Mouse (Mus musculus) stomach, postnatal 0 days (tissue): ENCODE measurements around the gene Hoxa3. TPM values are rescaled to one million over a fixed set of nuclear protein-coding genes. Genes with fewer than 3 reads are reported as not detected.

Source experiments
- ATAC-seq: fragments of 200-750 bp; cut with Nextera tagmentation; 2 replicates; pipeline ENCODE4 v1.8.0; 2017; ENCODE audit not compliant: low FRiP score, low TSS enrichment
- DNase-seq: peaks from one replicate; pipeline ENCODE4 v3.0.0-alpha.2; 2016; ENCODE audit warnings: low spot score
- H3K27ac ChIP-seq: fragments of 300-500 bp; sonication (generic); replicated peaks from 2 replicates; pipeline ENCODE4 v1.5.1; 2014; ENCODE audit warnings: mild to moderate bottlenecking, control low read depth
- H3K27me3 ChIP-seq: fragments of 300-500 bp; sonication (generic); 2 replicates; pipeline ENCODE4 v1.6.1; 2014; ENCODE audit warnings: low read length; ENCODE audit not compliant: control insufficient read depth, insufficient read depth
- H3K36me3 ChIP-seq: fragments of 300-500 bp; sonication (generic); 2 replicates; pipeline ENCODE4 v1.6.1; 2014; ENCODE audit warnings: low read length, mixed read lengths; ENCODE audit not compliant: control insufficient read depth, insufficient read depth
- H3K4me1 ChIP-seq: fragments of 300-500 bp; sonication (generic); replicated peaks from 2 replicates; pipeline ENCODE4 v1.6.1; 2014; ENCODE audit warnings: antibody characterized with exemption; ENCODE audit not compliant: control insufficient read depth, insufficient read depth
- H3K4me2 ChIP-seq: fragments of 300-500 bp; sonication (generic); replicated peaks from 2 replicates; pipeline ENCODE4 v1.6.1; 2014; ENCODE audit warnings: low read depth, mild to moderate bottlenecking, control low read depth, moderate library complexity
- H3K4me3 ChIP-seq: fragments of 300-500 bp; sonication (generic); 2 replicates; pipeline ENCODE4 v1.5.1; 2014; ENCODE audit warnings: low read depth, low read length, control low read depth
- H3K9ac ChIP-seq: fragments of 300-500 bp; sonication (generic); 2 replicates; pipeline ENCODE4 v1.6.1; 2014; ENCODE audit warnings: mild to moderate bottlenecking, low read length, control low read depth, mixed read lengths
- H3K9me3 ChIP-seq: fragments of 300-500 bp; sonication (generic); 2 replicates; pipeline ENCODE4 v1.6.1; 2016; ENCODE audit warnings: low read length; ENCODE audit not compliant: control insufficient read depth
- CTCF ChIP-seq: IDR thresholded peaks from 2 replicates; pipeline ENCODE4 v1.5.1; 2016; ENCODE audit warnings: antibody characterized with exemption, low read depth, mild to moderate bottlenecking, moderate library complexity
- EP300 ChIP-seq: optimal IDR thresholded peaks from 2 replicates; pipeline ENCODE3; 2016; ENCODE audit warnings: antibody characterized with exemption
- WGBS: fragments of 180-500 bp; shearing (Covaris S2); extraction: QIAGEN DNeasy Blood & Tissue Kit; methylation state at CpG from one replicate; pipeline ENCODE4 v1.1.7; 2014; 5-methylcytosine and 5-hydroxymethylcytosine counted together
- polyA plus RNA-seq: library from polyadenylated mRNA; unstranded; fragments of >200 nt; fragmentation: Nextera tagmentation; extraction: Ambion mirVana; gene quantifications from 2 replicates; pipeline ENCODE4 v1.2.1, GENCODE M21; 2015

Gene Hoxa3
- polyA plus RNA-seq, 1 experiment from 2014 or later = 2.8 TPM

DNA sequence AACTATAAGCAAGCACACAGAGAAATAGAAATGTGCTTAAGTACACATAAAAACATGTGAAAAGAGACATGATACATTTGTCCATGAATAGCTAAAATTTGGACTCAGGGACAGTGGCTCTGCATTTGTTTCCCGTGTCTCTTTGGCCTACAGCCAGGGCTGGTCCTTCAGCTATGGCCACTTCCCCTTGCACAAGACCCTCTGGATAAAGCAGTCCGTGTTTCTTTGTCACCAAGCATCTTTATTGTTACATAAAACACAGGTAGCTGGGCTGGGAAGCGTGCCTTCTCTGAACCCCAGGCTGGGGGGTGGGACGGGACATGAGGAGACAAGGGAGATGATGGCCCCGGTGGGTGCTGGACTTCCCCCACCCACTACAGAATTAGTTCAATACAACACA lies 1.1 kb upstream of the Hoxa3 start:
- H3K4me1 ChIP-seq = no peaks in the 10 kb centered on the region
- 20% methylated on average over 5 of the region's 5 CpGs for WGBS

DNA sequence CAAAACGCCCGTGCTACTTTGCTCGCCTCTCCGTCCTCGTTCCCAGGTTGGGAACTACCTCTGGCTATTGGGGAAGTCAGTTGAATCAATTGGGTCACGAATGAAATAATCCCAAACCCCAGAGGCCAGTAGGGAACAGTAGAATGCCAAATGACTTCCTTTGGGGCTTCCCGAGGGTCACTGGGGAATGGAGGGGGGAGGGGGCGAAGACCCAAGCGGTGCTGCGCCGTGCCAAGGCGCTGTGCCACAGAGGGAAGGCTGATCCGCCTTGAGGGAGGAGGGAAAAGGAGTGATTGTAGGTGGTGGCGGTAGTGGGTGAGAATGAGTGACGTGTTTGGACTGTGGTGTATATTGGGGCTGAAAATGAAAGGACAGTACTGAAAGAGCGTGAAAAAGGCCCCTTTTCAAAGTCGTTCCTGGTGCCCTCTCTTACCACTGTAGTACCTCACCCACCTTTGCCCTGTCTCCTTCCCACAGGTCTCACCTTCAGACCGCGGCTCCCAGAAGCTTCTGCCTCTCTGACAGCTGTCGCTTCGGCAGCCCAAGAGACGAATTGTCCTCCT lies 499 bp downstream of the Hoxa3 start:
- ATAC-seq = no peak
- peak overlapping the region; percentile 69 for H3K9ac ChIP-seq
- H3K27ac ChIP-seq = peak overlapping the region; percentile 89
- peaks cover 23% of the 10 kb centered on the region; the same call in 1 of the 2 replicates for H3K27me3 ChIP-seq
- peak overlapping the region; percentile 55 for H3K4me3 ChIP-seq
- peak overlapping the region; percentile 47 for H3K4me2 ChIP-seq
- no peaks in the 10 kb centered on the region for H3K4me1 ChIP-seq
- no peak for DNase-seq
- H3K9me3 ChIP-seq = no peaks in the 10 kb centered on the region
- WGBS = 13% methylated on average over 21 of the region's 22 CpGs
- no peak for TF ChIP-seq CTCF
- no peak for TF ChIP-seq EP300
- no peaks in the 10 kb centered on the region for H3K36me3 ChIP-seq

More for the DNA sequence above, 1.1 kb upstream of the Hoxa3 start:
- Histone ChIP-seq H3K36me3 (no peaks in the 10 kb centered on the region), H3K4me3 (no peak overlapping the region), H3K27ac (no peak overlapping the region), H3K9ac (no peak overlapping the region), H3K27me3 (peaks cover 20% of the 10 kb centered on the region; the same call in 1 of the 2 replicates), H3K4me2 (no peak overlapping the region; the same call in 1 of the 2 replicates), H3K9me3 (no peaks in the 10 kb centered on the region)
- TF ChIP-seq CTCF (no peak), EP300 (no peak)
- DNase-seq = no peak
- no peak for ATAC-seq

DNA sequence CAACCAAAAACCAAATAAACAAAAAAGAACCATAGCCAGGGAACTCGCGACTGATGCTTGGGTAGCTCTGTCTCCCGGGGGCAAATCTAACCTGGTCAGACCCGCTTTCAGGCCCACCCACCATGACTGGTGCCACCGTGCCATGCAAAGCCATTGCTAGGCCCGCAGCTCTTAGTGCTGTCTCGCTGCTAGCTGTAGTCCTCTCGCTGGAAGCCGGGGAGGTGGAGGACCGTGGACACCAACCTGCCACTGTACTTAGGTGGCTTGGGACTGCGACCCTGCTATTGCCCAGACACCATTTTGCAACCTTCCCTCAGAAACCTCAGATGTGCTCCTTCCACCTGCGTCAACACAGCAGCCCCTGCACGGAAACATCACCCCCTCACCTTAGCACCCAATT lies 1.2 kb downstream of the Hoxa3 start:
- no peak for TF ChIP-seq CTCF
- no peak for TF ChIP-seq EP300
- Histone ChIP-seq H3K27me3 (peaks cover 25% of the 10 kb centered on the region; the same call in 1 of the 2 replicates), H3K4me1 (no peaks in the 10 kb centered on the region), H3K4me2 (peak overlapping the region; percentile 47), H3K9ac (peak overlapping the region; percentile 69), H3K27ac (peak overlapping the region; percentile 89), H3K4me3 (peak overlapping the region; percentile 55), H3K9me3 (no peaks in the 10 kb centered on the region), H3K36me3 (no peaks in the 10 kb centered on the region)
- ATAC-seq (no peak), DNase-seq (no peak)
- WGBS = 10% methylated on average over 13 of the region's 13 CpGs

DNA sequence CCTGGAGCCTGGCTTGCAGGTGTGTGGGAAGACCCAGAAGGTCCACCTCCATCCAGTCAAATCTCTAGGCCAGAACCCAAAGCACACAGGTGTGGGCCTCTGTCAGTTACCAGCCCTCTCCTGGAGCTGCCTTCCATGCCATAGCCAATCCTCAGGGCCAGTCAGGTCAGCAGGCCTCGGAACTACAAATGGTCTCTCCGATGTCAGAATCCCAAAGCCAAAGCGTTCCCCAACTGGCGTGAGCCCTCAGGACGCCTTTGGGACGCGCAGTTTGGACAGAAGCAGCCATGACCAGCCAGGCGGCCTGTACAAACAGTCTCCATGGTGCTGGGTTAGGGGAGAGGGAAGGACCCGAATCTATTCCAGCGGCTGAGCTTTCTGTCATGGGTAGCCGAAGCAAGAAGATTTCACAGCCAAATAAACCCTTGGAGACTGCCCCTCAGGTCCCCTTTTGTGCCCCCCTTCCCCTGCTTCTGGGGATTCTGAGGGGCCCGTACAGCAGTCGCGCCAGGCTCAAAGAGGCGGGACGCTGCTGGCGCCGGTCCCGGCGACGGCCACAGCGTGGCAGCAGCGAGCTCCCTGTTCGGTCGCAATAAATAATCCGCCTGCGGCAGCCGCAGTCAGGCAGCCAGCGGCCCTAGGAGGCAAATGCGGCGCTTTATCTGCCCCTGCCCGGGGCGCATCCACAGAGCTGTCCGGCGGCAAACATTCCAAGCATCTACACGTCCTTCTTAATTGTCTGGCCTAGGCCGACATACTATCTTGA lies 1.8 kb downstream of the Hoxa3 start:
- peaks cover 23% of the 10 kb centered on the region; the same call in 1 of the 2 replicates for H3K27me3 ChIP-seq
- WGBS = 4% methylated on average over 37 of the region's 37 CpGs
- peak overlapping the region; percentile 69 for H3K9ac ChIP-seq
- H3K36me3 ChIP-seq = no peaks in the 10 kb centered on the region
- TF ChIP-seq CTCF (peak; percentile 84), EP300 (no peak)
- no peaks in the 10 kb centered on the region for H3K4me1 ChIP-seq
- ATAC-seq (peak; percentile 58), DNase-seq (peak; percentile 78)
- no peaks in the 10 kb centered on the region for H3K9me3 ChIP-seq
- peak overlapping the region; percentile 55 for H3K4me3 ChIP-seq
- H3K4me2 ChIP-seq = peak overlapping the region; percentile 47
- H3K27ac ChIP-seq = peak overlapping the region; percentile 89; the same call in 1 of the 2 replicates

DNA sequence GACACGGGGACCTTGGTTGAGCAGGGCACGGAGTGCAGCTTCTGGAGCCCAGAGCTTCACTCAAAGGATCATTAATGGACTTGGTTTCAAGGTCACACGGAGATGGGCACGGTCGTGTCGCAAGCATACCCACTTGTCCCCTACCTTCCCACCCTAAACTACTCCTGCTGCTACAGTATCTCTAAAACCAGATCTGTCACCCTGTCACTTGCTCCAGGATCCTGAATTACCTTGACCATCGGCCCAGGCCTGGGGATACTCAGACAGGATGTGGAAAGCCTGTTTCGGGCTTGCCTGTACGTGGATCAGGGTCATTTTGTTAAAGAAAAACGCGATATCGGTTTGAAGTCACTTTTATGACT lies 3.5 kb downstream of the Hoxa3 start:
- no peaks in the 10 kb centered on the region for H3K4me1 ChIP-seq
- no peak for ATAC-seq
- no peaks in the 10 kb centered on the region for H3K9me3 ChIP-seq
- 35% methylated on average over 12 of the region's 12 CpGs for WGBS
- peak overlapping the region; percentile 40 for H3K27ac ChIP-seq
- TF ChIP-seq CTCF (no peak), EP300 (no peak)
- no peak for DNase-seq
- H3K4me3 ChIP-seq = peak overlapping the region; percentile 42
- H3K9ac ChIP-seq = peak overlapping the region; percentile 53
- peak overlapping the region; percentile 76 for H3K4me2 ChIP-seq
- H3K36me3 ChIP-seq = no peaks in the 10 kb centered on the region
- peaks cover 12% of the 10 kb centered on the region; the same call in 1 of the 2 replicates for H3K27me3 ChIP-seq
